Mouse (Mus musculus) stomach, postnatal 0 days (tissue): ENCODE results near the gene Ankrd24. TPM values are rescaled to one million over a fixed set of nuclear protein-coding genes. Genes with fewer than 3 reads are reported as not detected.

Source experiments
- ATAC-seq: fragments of 200-750 bp; cut with Nextera tagmentation; 2 replicates; pipeline ENCODE4 v1.8.0; 2017; ENCODE audit not compliant: low FRiP score, low TSS enrichment
- DNase-seq: peaks from one replicate; pipeline ENCODE4 v3.0.0-alpha.2; 2016; ENCODE audit warnings: low spot score
- H3K27ac ChIP-seq: fragments of 300-500 bp; sonication (generic); replicated peaks from 2 replicates; pipeline ENCODE4 v1.5.1; 2014; ENCODE audit warnings: mild to moderate bottlenecking, control low read depth
- H3K27me3 ChIP-seq: fragments of 300-500 bp; sonication (generic); 2 replicates; pipeline ENCODE4 v1.6.1; 2014; ENCODE audit warnings: low read length; ENCODE audit not compliant: control insufficient read depth, insufficient read depth
- H3K36me3 ChIP-seq: fragments of 300-500 bp; sonication (generic); 2 replicates; pipeline ENCODE4 v1.6.1; 2014; ENCODE audit warnings: low read length, mixed read lengths; ENCODE audit not compliant: control insufficient read depth, insufficient read depth
- H3K4me1 ChIP-seq: fragments of 300-500 bp; sonication (generic); replicated peaks from 2 replicates; pipeline ENCODE4 v1.6.1; 2014; ENCODE audit warnings: antibody characterized with exemption; ENCODE audit not compliant: control insufficient read depth, insufficient read depth
- H3K4me2 ChIP-seq: fragments of 300-500 bp; sonication (generic); replicated peaks from 2 replicates; pipeline ENCODE4 v1.6.1; 2014; ENCODE audit warnings: low read depth, mild to moderate bottlenecking, control low read depth, moderate library complexity
- H3K4me3 ChIP-seq: fragments of 300-500 bp; sonication (generic); 2 replicates; pipeline ENCODE4 v1.5.1; 2014; ENCODE audit warnings: low read depth, low read length, control low read depth
- H3K9ac ChIP-seq: fragments of 300-500 bp; sonication (generic); 2 replicates; pipeline ENCODE4 v1.6.1; 2014; ENCODE audit warnings: mild to moderate bottlenecking, low read length, control low read depth, mixed read lengths
- H3K9me3 ChIP-seq: fragments of 300-500 bp; sonication (generic); 2 replicates; pipeline ENCODE4 v1.6.1; 2016; ENCODE audit warnings: low read length; ENCODE audit not compliant: control insufficient read depth
- CTCF ChIP-seq: IDR thresholded peaks from 2 replicates; pipeline ENCODE4 v1.5.1; 2016; ENCODE audit warnings: antibody characterized with exemption, low read depth, mild to moderate bottlenecking, moderate library complexity
- EP300 ChIP-seq: optimal IDR thresholded peaks from 2 replicates; pipeline ENCODE3; 2016; ENCODE audit warnings: antibody characterized with exemption
- WGBS: fragments of 180-500 bp; shearing (Covaris S2); extraction: QIAGEN DNeasy Blood & Tissue Kit; methylation state at CpG from one replicate; pipeline ENCODE4 v1.1.7; 2014; 5-methylcytosine and 5-hydroxymethylcytosine counted together
- polyA plus RNA-seq: library from polyadenylated mRNA; unstranded; fragments of >200 nt; fragmentation: Nextera tagmentation; extraction: Ambion mirVana; gene quantifications from 2 replicates; pipeline ENCODE4 v1.2.1, GENCODE M21; 2015

Gene Ankrd24
- polyA plus RNA-seq, 1 experiment from 2014 or later = 3.3 TPM

DNA sequence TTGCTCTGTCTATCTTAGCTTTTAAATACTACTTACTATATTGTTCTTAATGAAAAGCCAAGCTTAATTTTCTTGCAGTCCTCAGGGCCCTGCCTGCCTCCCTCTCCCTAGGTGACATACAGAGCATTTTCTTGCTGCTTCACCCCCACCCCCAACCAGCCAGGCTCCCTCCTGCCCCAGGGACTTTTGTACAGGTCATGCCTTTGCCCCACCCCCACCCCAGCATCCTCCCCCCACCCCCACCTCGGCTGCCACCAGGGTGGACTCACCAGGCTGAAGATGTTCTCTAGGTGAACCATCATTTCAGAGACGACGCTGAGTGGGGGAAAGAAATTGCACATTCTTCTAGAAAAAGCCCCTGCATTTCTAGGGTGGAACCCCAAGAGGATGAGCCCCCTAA is 30.0 kb upstream of the Ankrd24 start:
- Histone ChIP-seq H3K27me3 (no peaks in the 10 kb centered on the region), H3K4me3 (no peak overlapping the region), H3K36me3 (no peaks in the 10 kb centered on the region), H3K9ac (no peak overlapping the region), H3K27ac (no peak overlapping the region), H3K4me2 (no peak overlapping the region), H3K4me1 (peaks cover 9% of the 10 kb centered on the region), H3K9me3 (no peaks in the 10 kb centered on the region)
- no peak for ATAC-seq
- TF ChIP-seq CTCF (no peak), EP300 (no peak)
- DNase-seq = no peak
- WGBS = 57% methylated on average over 3 of the region's 3 CpGs

DNA sequence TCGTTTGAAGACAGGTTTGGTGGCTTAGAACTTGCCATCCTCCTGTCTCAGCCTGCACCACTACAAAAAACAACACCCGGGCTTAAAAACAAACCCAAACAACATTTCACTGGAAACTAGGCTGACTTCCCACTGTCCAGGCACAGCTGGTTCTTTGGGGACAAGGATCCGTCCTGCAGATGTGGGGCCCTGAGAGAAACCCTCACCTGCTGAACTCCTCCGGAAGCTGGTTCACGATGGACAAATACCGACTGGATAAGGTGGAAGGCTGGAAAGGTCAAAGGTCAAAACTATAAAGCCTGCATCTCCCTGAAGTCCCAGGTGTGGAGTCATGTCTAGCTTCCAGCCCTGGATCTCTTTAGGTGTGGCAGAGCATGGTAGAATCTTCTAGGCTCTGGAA is 29.5 kb upstream of the Ankrd24 start:
- no peak overlapping the region for H3K27ac ChIP-seq
- ATAC-seq = no peak
- no peaks in the 10 kb centered on the region for H3K9me3 ChIP-seq

GRCm38 (mm10) chr10:81599630-81600029 is 28.7 kb upstream of the Ankrd24 start:
- Histone ChIP-seq H3K4me1 (peaks cover 9% of the 10 kb centered on the region), H3K36me3 (no peaks in the 10 kb centered on the region), H3K4me2 (no peak overlapping the region), H3K4me3 (no peak overlapping the region), H3K27me3 (no peaks in the 10 kb centered on the region), H3K9ac (no peak overlapping the region), H3K27ac (no peak overlapping the region), H3K9me3 (no peaks in the 10 kb centered on the region)
- no peak for TF ChIP-seq CTCF
- TF ChIP-seq EP300 = no peak
- DNase-seq (no peak), ATAC-seq (no peak)
- 57% methylated on average over 5 of the region's 5 CpGs for WGBS

More for the DNA sequence above, 29.5 kb upstream of the Ankrd24 start:
- Histone ChIP-seq H3K4me1 (peaks cover 9% of the 10 kb centered on the region), H3K27me3 (no peaks in the 10 kb centered on the region), H3K36me3 (no peaks in the 10 kb centered on the region), H3K9ac (no peak overlapping the region), H3K4me3 (no peak overlapping the region), H3K4me2 (no peak overlapping the region)
- no peak for DNase-seq
- WGBS = 44% methylated on average over 6 of the region's 6 CpGs
- TF ChIP-seq CTCF (no peak), EP300 (no peak)

DNA sequence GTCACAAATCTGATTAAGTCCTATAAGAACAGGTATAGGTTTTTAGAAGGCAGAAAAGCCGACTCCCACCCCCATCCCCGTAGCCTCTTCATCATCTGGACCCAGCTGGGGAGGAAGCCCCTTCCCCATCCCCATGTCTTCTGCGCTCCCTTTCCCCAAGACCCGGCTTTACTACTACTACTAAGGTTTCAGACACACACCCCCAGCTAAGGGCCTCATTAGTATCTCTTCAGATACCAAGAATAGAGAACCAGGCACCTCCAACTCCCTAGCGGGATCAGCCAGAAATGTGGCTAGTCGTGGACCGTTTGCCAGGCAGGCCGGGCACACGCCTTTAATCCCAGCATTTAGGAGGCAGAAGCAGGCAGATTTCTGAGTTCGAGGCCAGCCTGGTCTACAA is 28.2 kb upstream of the Ankrd24 start:
- no peak overlapping the region for H3K4me2 ChIP-seq
- 58% methylated on average over 10 of the region's 10 CpGs for WGBS

GRCm38 (mm10) chr10:81600738-81601203 is 27.6 kb upstream of the Ankrd24 start, which contains the start of gene Tle6:
Gene Tle6, minus strand, starts transcription at chr10:81601073.
- Histone ChIP-seq H3K27me3 (no peaks in the 10 kb centered on the region), H3K4me3 (0 out of 2 replicates have a peak within 1 kb of the TSS, but pooled peaks have one; percentile 12), H3K9me3 (no peaks in the 10 kb centered on the region), H3K4me2 (peak within 1 kb of the TSS; percentile 51), H3K27ac (peak within 1 kb of the TSS; percentile 49; the same call in 1 of the 2 replicates), H3K36me3 (no peaks in the 10 kb centered on the region), H3K4me1 (peaks cover 12% of the 10 kb centered on the region), H3K9ac (0 out of 2 replicates have a peak within 1 kb of the TSS, but pooled peaks have one; percentile 38)
- TF ChIP-seq CTCF = 0 out of 2 replicates have a peak, but pooled peaks have one; percentile 1
- no peak for TF ChIP-seq EP300
- DNase-seq (peak; percentile 97), ATAC-seq (peak; percentile 85)
- WGBS = under 1% methylated on average over 27 of the region's 28 CpGs

More for the DNA sequence above, 28.2 kb upstream of the Ankrd24 start:
- H3K36me3 ChIP-seq = no peaks in the 10 kb centered on the region
- TF ChIP-seq CTCF (no peak), EP300 (no peak)
- no peak overlapping the region for H3K4me3 ChIP-seq
- H3K4me1 ChIP-seq = peaks cover 9% of the 10 kb centered on the region
- no peaks in the 10 kb centered on the region for H3K27me3 ChIP-seq
- DNase-seq (no peak), ATAC-seq (no peak)
- H3K27ac ChIP-seq = no peak overlapping the region
- no peak overlapping the region for H3K9ac ChIP-seq
- no peaks in the 10 kb centered on the region for H3K9me3 ChIP-seq

GRCm38 (mm10) chr10:81601396-81601905 is 26.9 kb upstream of the Ankrd24 start:
- Histone ChIP-seq H3K4me2 (peak overlapping the region; percentile 51), H3K36me3 (no peaks in the 10 kb centered on the region), H3K4me3 (0 out of 2 replicates have a peak overlapping the region, but pooled peaks have one; percentile 12), H3K27ac (no peak overlapping the region), H3K9ac (0 out of 2 replicates have a peak overlapping the region, but pooled peaks have one; percentile 38), H3K27me3 (no peaks in the 10 kb centered on the region), H3K4me1 (peaks cover 9% of the 10 kb centered on the region), H3K9me3 (no peaks in the 10 kb centered on the region)
- ATAC-seq (no peak), DNase-seq (no peak)
- 41% methylated on average over 7 of the region's 7 CpGs for WGBS
- TF ChIP-seq CTCF (no peak), EP300 (no peak)
